29 mouse cellular contexts compared by ENCODE assay signal in genomic region chr1:132032172-132032571, GRCm38 (mm10).
"Had no signal": no experiment of that assay in that cellular context is flagged by ENCODE, and none has a peak within 500 bp of the region (broad histone marks: within the 10 kb centered on the region; RNA-seq: fewer than 3 reads in every experiment).

No protein-coding gene starts in this region.

- H3K27me3 ChIP-seq: limb, embryonic 12.5 days; limb, embryonic 13.5 days; limb, embryonic 15.5 days; liver, embryonic 12.5 days; liver, embryonic 13.5 days; liver, embryonic 15.5 days; lung, embryonic 15.5 days; megakaryocyte, embryonic 14.5 days; midbrain, embryonic 12.5 days; midbrain, embryonic 13.5 days; midbrain, embryonic 15.5 days; neural tube, embryonic 12.5 days had no signal

- H3K4me2 ChIP-seq: limb, embryonic 12.5 days; limb, embryonic 13.5 days; limb, embryonic 15.5 days; liver, embryonic 11.5 days; liver, embryonic 12.5 days; liver, embryonic 13.5 days; liver, embryonic 15.5 days; lung, embryonic 14.5 days; lung, embryonic 15.5 days; midbrain, embryonic 11.5 days; midbrain, embryonic 12.5 days; midbrain, embryonic 13.5 days; midbrain, embryonic 15.5 days; neural tube, embryonic 12.5 days had no signal

- H3K4me3 ChIP-seq: limb, embryonic 10.5 days; limb, embryonic 12.5 days; limb, embryonic 13.5 days; limb, embryonic 15.5 days; liver, embryonic 12.5 days; liver, embryonic 13.5 days; liver, embryonic 15.5 days; lung, embryonic 15.5 days; megakaryocyte, embryonic 14.5 days; midbrain, embryonic 10.5 days; midbrain, embryonic 12.5 days; midbrain, embryonic 13.5 days; midbrain, embryonic 15.5 days; myocyte; neural tube, embryonic 12.5 days had no signal

- H3K9me3 ChIP-seq: limb, embryonic 10.5 days; limb, embryonic 12.5 days; limb, embryonic 13.5 days; limb, embryonic 15.5 days; liver, embryonic 12.5 days; liver, embryonic 13.5 days; liver, embryonic 15.5 days; lung, embryonic 15.5 days; megakaryocyte, embryonic 14.5 days; midbrain, embryonic 10.5 days; midbrain, embryonic 12.5 days; midbrain, embryonic 13.5 days; midbrain, embryonic 15.5 days; neural tube, embryonic 12.5 days had no signal

- H3K9ac ChIP-seq: limb, embryonic 12.5 days; limb, embryonic 13.5 days; limb, embryonic 15.5 days; liver, embryonic 12.5 days; liver, embryonic 13.5 days; liver, embryonic 14.5 days; liver, embryonic 15.5 days; liver, postnatal 0 days; lung, embryonic 14.5 days; lung, embryonic 15.5 days; midbrain, embryonic 12.5 days; midbrain, embryonic 13.5 days; midbrain, embryonic 15.5 days; neural tube, embryonic 12.5 days had no signal

- H3K4me1 ChIP-seq: limb, embryonic 10.5 days; lung, embryonic 15.5 days; midbrain, embryonic 10.5 days; midbrain, embryonic 12.5 days; midbrain, embryonic 13.5 days; midbrain, embryonic 15.5 days; neural tube, embryonic 12.5 days had no signal

- H3K27ac ChIP-seq: limb, embryonic 10.5 days; limb, embryonic 12.5 days; limb, embryonic 13.5 days; limb, embryonic 15.5 days; liver, embryonic 12.5 days; liver, embryonic 13.5 days; liver, embryonic 14.5 days; liver, embryonic 15.5 days; lung, embryonic 15.5 days; macrophage; midbrain, embryonic 10.5 days; midbrain, embryonic 12.5 days; midbrain, embryonic 13.5 days; midbrain, embryonic 15.5 days; neural tube, embryonic 12.5 days had no signal

- DNase-seq: left cerebral cortex, postnatal 4 days; liver, embryonic 13.5 days; liver, postnatal 0 days; lung, adult 18-20 months; lung, adult 2 months; lung, embryonic 14.5 days; lung, postnatal 10 days; lung, postnatal 14 days; lung, postnatal 36 days; lung, postnatal 4 days; midbrain, embryonic 14.5 days had no signal
